Mouse (Mus musculus) mesoderm, embryonic 11.5 days (tissue): ENCODE data around the gene Ercc4.
"Not testable (repeated sequence)": the region's sequence is repeated elsewhere in the genome, so short reads cannot be mapped to it uniquely, and the experiment has no call there.

Experiments
- DNase-seq: peaks from one replicate; pipeline ENCODE4 v3.0.0-alpha.2; 2012; ENCODE audit warnings: low read depth, low spot score

Gene Ercc4

GRCm38 (mm10) chr16:13109156-13109989 lies at the start of gene Ercc4:
Gene Ercc4 (plus strand): TSS chr16:13109684.
- peak; percentile 97 for DNase-seq

GRCm38 (mm10) chr16:13061113-13061512 lies 48.4 kb upstream of the Ercc4 start:
- DNase-seq, result no peak

GRCm38 (mm10) chr16:13074176-13074575 lies 35.3 kb upstream of the Ercc4 start:
- DNase-seq, result no peak

GRCm38 (mm10) chr16:13080161-13080560 lies 29.3 kb upstream of the Ercc4 start:
- no peak for DNase-seq

GRCm38 (mm10) chr16:13083155-13083798 lies 26.2 kb upstream of the Ercc4 start:
- no peak for DNase-seq

- DNase-seq, result no peak
These were observed 1.1 kb upstream of the Ercc4 start for GRCm38 (mm10) chr16:13108356-13108755.

GRCm38 (mm10) chr16:13109990-13110595 lies 609 bp downstream of the Ercc4 start:
- no peak for DNase-seq

- no peak for DNase-seq
These were observed 5.3 kb downstream of the Ercc4 start for GRCm38 (mm10) chr16:13114821-13115220.

- not testable (repeated sequence) for DNase-seq
These were observed 6.0 kb downstream of the Ercc4 start for GRCm38 (mm10) chr16:13115466-13115865.

- peak; percentile 77 for DNase-seq
These were observed 7.9 kb downstream of the Ercc4 start for GRCm38 (mm10) chr16:13117299-13117966.

GRCm38 (mm10) chr16:13117967-13118430 lies 8.5 kb downstream of the Ercc4 start:
- DNase-seq, result no peak

GRCm38 (mm10) chr16:13118754-13119294 lies 9.3 kb downstream of the Ercc4 start:
- no peak for DNase-seq

GRCm38 (mm10) chr16:13119641-13120350 lies 10.3 kb downstream of the Ercc4 start:
- DNase-seq, result no peak

- DNase-seq, result no peak
These were observed 15.9 kb downstream of the Ercc4 start for GRCm38 (mm10) chr16:13125357-13125756.

- no peak for DNase-seq
These were observed 18.1 kb downstream of the Ercc4 start for GRCm38 (mm10) chr16:13127566-13127965.

GRCm38 (mm10) chr16:13130412-13130811 lies 20.9 kb downstream of the Ercc4 start:
- DNase-seq, result peak; percentile 39

- DNase-seq, result no peak
These were observed 31.7 kb downstream of the Ercc4 start for GRCm38 (mm10) chr16:13141220-13141619.

GRCm38 (mm10) chr16:13143932-13144331 lies 34.4 kb downstream of the Ercc4 start:
- no peak for DNase-seq

- DNase-seq, result no peak
These were observed 35.4 kb downstream of the Ercc4 start for GRCm38 (mm10) chr16:13144682-13145410.

GRCm38 (mm10) chr16:13146231-13146630 lies 36.7 kb downstream of the Ercc4 start:
- DNase-seq, result no peak
